Mouse (Mus musculus) cerebellum, adult 8-10 months (tissue): ENCODE data around the gene Brd4.

Experiments
- DNase-seq: peaks from one replicate; pipeline ENCODE4 v3.0.0; 2022

The Brd4 gene

DNA sequence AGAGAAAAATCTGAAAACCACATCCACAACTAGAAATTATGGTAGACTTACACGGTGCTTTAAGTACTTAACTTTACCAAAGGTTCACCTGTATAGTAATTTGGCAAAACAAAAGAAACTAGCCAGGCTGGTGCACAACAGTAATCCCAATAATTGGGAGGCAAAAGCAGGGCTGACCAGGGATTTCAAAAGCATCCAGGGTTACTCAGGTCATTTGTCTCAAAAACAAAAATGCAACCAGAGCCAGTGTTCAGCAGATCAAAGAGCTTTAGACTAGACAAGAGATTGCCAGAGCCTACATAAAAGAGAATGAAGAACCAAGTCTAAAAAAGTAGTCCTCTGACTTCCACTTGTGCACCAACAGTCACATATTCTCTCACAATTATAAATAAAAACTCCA lies 7.3 kb downstream of the Brd4 start:
- no peak for DNase-seq

DNA sequence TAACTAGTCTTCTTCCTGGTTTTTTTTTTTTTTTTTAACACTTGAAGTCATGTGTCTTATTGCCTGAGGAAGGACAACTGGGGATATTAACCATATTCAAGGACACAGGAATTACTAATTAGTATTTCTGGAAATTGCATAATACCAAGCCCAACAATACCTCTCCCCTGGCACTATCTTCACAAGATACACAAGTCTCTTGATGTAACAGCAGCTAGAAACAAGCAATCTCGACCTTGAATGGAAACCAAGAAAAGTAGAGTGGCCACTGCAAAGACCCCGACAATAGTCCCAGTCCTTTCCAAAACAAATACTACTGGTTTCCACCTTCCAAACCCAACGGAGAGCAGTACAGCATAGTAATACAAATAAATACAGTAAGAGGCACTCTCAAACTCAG lies 9.0 kb downstream of the Brd4 start:
- DNase-seq = no peak

DNA sequence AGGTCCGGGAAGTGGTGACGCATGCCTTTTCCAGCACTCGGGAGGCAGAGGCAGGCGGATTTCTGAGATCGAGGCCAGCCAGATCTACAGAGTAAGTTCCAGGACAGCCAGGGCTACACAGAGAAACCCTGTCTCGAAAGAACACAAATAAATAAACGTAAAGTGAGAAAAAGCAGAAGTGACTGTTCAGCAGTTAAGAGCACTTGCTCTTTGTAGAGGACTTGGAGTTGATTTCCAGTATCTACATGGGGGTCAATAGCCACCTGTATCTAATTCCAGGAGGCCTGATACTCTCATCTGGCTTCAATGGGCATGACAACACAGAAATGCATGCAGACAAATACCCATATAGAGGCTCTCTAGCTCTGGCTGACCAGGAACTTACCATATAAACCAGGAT lies 15.4 kb downstream of the Brd4 start:
- no peak for DNase-seq

DNA sequence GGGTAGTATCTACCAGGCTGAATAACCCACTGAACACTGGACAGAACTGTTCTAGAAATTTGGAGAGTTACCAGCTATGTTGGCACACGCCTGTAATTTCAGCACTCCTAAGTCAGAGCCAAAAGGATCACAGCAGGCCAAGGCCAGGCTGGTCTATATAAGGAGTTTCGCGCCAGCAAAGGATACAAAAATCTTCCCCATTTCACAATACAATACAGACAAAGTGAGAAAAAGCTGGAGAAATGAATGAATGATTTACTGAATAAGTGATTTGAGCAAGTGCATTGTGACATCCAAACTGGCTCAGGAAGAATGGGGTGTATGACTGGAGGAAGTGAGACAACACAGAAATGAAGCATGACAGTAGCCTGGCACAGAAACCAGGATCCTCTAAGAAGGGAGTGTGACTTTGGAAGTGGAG lies 16.0 kb downstream of the Brd4 start:
- peak; percentile 41 for DNase-seq

DNA sequence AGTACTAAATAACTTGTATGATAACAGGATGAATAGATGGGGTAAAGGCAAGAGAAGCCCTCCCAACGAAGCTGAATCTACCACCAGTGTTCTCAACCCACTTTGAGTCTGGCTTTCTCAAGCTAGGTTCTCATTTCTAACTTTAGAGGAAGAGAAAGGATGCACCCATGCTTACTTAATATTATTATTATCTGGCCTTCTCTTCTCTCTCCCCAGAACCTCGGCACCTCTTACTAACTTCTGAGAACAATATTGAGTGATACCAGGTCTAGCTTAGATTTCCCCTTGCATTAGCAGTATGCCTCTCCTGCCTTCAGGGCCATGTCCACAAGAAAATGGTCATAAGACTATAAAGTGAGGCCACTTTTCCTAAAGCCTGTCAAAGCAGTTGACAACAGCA lies 16.4 kb downstream of the Brd4 start:
- no peak for DNase-seq

DNA sequence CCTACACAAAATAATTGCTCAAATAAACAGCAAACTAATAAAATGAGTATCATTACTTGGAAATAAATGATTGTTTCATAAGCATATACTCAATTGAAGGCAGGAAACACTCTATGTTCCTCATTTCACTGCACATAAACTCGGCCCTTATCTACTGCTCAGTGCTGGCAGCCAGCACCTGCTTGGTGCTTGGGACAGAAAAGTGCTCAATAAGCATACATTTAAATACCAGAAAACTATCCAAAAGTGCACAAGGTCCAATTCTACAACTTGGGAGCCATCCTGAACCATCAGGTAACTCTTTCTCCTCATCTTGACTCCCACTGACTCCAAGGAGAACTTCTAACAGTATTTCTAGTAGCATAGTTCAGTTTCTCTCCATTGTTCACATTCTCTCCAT lies 16.9 kb downstream of the Brd4 start:
- DNase-seq = no peak

DNA sequence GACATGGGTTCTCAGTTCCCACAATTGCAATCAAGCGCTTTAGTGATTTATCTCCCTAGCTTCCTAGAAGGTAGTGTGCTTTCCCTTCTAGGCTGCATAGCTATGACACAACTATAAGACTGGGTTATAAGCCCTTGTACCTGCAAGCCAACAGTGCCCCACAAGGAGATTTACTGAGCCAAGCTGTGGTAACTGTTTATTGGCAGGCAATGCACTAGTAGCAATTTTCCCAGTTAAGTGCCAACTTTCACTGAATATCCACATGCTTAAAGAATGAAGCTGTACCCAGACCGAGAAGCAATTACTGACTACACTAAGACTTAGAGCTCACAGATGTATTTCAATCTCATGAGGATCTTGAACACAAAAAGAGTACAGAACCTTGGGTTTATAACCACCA lies 20.9 kb downstream of the Brd4 start:
- DNase-seq = peak; percentile 20

DNA sequence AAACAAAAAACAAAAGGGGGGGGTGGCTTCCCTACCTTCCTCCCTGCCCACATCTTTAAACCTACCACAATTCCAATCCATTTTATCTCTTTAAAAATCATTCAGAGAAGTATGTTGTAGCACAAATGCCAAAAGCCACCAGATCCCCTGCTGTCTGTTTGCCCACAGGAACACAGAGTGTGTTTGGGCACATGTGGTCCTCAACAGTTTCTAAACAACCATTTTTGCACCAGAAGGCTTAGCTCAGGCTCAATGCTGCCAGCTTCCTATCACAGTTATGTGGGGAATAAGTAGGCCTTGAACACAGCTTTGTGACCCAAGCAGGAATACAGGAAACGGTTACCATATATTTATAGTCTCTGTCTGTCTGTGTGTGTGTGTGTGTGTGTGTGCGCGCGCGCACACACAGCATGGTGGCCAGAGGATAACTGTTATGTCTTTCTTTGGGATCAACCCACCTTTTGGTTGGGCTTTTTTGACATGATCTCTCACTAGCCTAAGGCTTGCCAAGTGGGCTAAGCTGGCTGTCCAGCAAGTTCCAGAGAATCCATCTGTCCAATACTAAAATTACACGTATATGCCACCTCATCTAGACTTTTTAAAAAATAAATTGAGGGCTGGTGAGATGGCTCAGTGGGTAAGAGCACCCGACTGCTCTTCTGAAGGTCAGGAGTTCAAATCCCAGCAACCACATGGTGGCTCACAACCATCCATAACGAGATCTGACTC lies 21.5 kb downstream of the Brd4 start:
- DNase-seq = peak; percentile 21

DNA sequence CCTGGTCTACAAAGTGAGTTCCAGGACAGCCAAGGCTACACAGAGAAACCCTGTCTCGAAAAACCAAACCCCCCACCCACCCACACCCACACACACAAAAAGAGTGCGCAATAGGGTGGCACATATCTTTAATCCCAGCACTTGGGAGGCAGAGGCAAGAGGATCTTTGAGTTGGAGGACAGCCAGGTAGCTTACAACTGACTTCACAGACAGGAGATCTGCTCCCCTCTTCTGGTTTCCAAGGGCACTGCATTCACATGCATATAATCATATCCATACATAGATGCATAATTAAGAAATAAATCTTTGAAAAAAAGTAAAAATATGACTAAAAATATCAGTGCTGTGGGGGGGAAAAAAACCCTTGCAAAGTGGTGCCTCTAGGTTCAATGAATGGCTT lies 25.7 kb downstream of the Brd4 start:
- DNase-seq = no peak

DNA sequence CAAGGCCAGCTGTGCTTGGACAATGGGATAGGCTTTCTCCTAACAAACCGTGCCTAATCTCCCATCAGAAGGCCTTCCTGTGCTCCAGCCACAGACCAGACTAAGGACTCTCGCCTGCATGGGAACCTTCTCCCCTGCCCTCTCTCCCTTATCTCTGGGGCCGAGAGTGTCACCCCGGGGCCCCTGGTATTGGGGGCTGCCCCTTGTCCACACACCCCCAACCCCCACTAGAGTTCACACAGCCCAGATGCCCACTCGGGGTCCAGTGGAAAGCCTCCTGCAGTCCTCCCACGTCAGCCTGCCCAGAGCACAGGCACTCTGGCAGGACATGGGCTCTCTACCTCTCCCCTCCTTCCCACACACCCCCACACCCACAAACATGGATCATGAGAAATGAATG lies 26.6 kb downstream of the Brd4 start:
- no peak for DNase-seq

DNA sequence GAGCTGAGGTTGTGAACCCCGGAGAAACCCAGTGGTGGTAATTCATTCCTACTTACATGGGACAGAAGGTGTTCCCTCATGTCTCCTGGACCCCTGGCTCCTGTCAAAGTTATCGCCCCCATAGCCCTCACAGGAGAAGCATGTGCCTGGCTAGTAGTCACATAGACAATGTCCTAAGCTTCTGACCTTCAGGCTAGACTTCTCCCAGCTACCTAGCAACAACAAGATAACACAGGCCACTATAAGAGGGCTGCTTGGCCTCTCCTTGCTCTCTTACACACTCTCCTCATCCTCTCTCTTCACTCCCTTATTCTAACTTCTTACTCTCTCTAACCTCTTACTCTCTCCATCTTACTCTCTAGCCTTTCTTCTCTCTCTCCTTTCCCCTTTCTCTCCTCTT lies 27.1 kb downstream of the Brd4 start:
- DNase-seq = no peak

DNA sequence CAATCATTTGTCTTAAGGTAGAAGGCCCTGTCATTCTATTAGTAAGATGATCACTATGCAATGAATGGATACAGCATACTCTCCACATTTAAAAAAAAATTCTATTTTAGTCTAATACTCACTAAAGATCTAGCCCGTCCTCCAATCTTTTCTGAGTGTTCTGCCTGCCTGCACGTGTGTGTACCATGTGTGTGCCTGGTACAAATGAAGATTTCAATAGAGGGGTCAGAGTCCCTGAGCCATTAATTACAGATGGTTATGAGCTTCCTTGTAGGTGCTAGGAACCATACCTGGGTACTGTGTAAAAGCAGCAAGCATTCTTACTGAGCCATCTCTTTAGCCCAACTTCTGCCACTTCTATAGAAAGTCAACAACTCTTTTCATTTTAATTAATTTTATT lies 27.6 kb downstream of the Brd4 start:
- DNase-seq = no peak

DNA sequence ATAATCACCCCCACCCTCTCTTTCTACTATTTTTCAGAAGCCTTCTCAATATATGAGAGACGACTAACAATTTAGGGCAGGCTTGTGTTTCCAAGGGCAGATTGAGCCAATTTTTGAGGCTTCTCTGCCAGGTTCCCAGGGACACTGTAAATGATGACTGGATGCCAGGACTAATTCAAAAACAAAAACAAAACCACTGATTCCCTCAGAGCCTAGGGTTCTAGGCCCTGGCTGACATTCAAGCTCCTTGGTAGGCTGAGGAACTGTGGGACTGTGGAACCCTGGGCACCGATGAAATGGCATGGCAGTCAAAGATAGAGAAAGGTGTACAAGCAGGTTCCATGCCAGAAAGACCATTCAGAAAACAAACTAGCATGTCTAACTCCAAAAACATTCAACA lies 31.3 kb downstream of the Brd4 start:
- peak; percentile 55 for DNase-seq

DNA sequence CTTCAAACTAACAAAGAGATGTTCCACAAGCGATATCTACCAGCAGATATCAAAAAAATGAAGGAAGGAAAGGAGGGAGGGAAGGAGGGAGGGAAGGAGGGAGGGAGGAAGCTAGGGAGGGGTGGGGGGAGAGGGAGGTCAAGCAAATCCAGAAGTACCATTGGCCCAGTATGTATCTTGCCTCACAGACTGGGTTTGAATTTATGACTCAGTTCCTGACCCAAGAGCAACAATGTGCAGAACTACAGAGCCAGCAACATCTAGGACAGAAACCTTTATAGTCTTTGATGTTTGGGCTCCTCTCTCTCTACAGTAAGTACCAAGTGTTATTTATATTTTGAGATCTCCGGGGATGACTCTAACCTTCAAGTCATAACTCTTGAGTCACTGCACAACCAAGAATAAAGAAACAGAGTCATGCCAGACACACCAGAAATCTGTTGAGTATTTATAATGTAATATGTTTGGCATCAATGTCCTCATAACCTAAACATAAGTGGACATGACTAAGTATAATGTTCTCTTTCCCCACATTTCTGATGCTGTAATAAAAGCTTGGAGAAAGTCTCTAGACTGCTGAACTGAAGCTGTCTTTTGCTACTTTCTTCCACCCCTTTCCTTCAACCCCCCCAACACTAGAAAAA lies 32.6 kb downstream of the Brd4 start:
- DNase-seq = no peak

DNA sequence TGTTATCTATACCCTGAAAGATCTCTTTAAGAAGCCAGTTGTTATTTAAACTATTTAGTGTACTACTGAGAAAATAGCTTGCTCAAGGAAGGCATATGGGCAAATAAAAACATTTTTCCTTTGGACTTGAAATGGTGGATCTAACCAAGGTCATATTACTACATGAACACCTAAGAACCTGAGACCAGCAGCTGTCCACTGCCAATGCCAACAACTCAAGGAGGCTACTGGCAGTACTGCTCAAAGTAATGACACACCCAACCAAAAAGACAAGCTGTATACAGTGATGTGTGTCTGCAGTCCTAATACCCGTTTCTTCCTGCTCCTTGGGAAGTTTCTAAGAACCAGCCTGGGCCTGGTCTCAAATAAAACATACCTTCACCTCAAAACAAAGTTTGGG lies 34.5 kb downstream of the Brd4 start:
- no peak for DNase-seq

DNA sequence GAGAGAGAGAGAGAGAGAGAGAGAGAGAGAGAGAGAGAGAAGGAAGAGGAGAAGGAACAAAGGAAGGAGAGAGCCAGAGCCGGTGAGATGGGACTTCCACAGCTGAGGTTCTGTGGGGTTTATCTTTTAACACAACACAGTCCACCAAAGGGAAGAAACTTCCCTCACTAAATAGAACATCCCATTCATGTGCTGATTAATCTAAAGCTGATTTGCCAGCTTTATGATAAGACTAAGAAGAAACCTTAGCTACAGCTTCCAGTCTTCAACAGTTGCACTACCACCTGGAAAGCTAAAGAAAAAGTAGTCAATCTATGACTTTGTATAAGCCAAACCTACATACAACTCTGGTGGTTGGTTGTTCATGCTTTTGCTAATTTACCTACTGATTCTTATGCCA lies 36.3 kb downstream of the Brd4 start:
- no peak for DNase-seq

DNA sequence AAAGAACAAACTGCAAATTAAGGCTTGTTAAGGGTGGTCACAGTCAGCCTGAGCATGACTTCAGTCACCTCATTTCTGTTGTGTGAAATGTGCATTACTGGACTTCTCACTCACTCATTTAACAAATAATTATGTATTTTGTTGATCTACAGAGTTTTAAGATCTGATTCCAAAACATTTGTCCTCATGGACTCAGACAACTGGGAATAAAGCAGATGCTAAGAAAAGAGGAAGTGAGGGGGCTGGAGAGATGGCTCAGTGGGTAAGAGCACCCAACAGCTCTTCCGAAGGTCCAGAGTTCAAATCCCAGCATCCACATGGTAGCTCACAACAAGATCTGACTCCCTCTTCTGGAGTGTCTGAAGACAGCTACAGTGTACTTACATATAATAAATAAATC lies 36.9 kb downstream of the Brd4 start:
- no peak for DNase-seq

DNA sequence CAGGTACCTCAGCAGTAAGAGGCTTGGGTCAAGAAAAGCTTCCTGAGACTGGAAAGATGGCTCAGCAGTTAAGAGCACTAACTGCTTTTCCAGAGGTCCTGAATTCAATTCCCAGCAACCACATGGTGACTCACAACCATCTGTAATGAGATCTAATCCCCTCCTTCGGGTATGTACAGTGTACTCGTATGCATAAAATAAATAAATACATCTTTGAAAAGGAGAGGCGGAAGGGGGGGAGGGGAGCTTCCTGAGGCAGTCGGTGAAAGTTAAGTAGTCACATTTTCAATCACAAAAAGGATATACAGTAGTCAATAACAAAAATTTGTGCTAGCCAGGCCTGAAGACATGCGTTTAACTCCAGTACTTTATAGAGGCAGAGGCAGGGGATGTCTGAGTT lies 38.4 kb downstream of the Brd4 start:
- DNase-seq = no peak

DNA sequence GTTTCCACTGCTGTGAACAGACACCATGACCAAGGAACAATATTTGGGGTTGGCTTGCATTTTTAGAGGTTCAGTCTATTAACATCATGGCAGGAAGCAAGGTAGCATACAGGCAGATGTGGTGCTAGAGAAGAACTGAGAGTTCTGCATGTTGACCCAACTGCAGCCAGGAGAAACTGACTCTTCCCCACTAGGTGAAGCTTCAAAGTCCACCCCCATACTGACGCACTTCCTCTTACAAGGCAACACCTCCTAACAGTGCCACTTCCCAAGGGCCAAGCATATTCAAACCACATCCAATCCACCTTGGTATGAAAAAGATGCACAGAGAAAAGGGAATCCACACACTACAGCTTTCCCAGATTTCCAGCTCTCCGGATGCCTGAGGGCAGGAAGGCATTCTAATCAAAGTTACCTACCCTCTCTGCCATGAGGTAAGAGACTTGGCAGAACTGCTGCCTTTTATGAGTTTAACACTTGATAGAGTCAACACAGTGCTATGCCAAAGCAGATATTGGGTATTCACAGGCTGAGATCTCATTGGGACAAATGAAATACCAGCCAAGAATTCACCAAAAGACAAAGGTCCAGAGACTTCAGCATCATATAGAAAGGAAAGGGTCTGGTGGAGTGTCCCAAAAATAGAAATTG lies 43.5 kb downstream of the Brd4 start:
- no peak for DNase-seq

DNA sequence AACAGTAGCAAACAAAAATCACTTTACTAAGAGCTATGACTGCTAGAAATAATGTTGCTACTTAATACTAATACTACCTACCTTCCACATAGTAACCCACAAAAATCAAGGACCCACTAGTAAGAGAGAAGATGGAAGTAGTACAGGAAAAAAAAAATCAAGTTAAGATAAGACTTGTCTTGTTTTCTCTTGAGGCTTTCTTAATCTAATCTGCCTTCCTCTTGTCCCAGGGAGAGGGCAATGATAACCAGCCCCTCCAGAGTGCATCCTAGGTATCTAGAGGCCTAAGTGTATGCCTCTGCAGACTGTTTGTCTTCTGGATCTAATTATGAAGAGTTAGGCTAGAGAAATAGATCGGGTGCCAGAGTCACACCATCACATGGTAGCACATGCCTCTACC lies 45.9 kb downstream of the Brd4 start:
- DNase-seq = no peak

DNA sequence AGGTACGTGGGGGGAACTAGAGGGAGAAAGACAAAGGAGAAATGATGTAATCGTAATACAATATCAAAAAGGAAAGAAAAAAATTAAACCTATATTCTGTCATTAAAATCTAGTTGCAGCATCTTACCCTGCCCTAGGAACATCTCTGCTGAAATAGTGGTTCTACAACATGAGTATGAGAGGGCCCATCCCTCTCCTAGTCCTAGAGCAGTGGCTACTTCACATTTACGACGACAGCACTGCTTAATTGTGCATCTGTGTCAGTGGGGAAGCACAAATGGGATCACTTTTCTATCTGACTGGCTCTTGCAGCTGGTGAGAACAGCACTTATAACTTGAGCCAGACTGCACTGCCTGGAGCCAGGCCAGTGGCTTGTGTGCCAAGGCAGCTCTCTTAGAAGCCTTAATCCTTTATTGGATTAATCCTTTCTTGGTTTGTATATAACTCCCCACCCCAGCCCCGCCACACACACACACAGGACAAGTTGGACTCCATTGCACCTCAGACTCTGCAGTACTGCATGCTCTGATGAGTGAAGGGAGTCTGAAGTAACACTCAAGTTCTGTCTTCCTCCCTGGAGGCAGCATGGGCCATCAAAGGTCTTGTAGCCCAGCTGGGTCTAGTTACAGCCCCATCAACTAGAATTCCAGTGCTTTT lies 48.9 kb downstream of the Brd4 start:
- peak; percentile 41 for DNase-seq

DNA sequence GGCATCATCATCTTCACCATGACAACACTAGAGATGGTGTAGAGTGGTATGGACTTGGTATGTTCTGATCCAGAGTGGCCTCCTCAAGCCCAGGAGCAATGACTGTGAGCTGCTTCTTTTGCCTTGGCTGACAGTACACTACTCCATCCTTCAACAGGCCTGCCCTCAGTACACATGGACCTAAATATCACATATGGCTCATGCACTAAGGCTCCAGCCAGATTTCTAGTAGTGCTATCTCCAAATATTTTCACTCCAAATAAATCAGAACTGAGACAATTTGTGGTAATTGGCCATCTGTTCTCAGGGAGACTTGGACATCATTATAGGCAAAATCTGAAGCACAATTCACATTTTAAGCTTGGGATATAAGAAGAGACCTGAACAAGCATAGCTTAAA lies 51.3 kb downstream of the Brd4 start:
- peak; percentile 37 for DNase-seq

DNA sequence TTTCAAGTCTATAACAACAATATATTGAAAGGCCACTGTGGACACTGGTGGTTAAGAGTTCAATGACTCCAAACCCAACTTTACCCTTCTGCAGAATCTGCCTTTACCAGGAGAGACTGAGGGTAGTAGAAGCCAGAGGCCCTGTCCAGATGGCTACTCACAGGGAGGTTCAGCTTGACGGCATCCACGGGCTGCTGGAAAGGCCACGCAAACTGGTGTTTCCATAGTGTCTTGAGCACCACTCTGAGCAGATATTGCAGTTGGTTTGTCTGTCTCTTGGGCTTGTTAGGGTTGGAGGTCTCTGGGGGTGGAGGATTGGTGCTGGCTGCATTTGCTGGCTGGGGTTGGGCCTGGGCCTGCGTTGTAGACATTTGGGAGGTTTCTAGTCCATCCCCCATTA lies 55.3 kb downstream of the Brd4 start:
- DNase-seq = no peak

DNA sequence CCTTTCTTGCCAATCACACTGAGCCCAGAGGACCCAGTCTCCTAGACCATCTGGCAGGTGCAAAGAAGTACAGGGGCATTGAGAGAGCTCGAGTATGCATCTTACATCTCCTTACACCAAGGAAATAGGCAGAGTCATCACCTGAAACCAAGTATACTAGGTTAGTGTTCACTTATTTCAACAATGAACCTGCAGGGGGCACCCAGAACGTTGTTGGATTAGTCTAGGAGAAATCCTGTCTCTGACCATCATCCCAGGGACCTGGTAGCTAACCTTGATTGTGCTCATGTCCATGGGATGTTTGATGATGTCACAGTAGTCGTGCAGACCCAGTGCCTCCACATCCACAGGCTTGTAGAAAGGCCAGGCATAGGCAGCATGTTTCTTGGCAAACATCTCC lies 63.6 kb downstream of the Brd4 start:
- DNase-seq = no peak
